Mouse (Mus musculus) lung, postnatal 36 days (tissue): ENCODE results near the gene Lrrk1.
"Not testable (repeated sequence)": the region's sequence is repeated elsewhere in the genome, so short reads cannot be mapped to it uniquely, and the experiment has no call there.

ENCODE experiments used
- DNase-seq: peaks from one replicate; pipeline ENCODE4 v3.0.0; 2022; ENCODE audit warnings: mixed read lengths

The Lrrk1 gene

DNA sequence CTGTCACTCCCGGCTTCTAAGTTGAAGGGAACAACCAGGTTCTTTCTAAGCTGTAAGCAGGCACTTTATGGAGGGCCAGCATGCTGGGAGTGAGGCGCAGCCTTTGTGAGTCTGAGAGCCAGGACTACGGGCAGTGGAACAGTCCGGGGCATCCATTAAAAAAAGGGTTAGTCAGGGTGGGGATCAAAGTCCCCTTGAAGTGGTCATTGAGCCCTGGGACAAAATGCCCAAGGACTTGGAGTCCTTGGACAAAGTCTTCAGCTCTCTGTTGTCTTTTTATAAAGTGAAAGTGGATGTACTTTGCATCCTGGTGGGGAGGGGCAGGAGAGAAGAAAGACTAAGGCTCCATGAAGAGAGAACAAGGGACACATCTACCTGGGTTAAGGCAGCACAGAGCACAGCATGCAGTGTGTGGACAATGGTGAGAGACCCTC, 168.3 kb downstream of the Lrrk1 start:
- DNase-seq, result no peak

DNA sequence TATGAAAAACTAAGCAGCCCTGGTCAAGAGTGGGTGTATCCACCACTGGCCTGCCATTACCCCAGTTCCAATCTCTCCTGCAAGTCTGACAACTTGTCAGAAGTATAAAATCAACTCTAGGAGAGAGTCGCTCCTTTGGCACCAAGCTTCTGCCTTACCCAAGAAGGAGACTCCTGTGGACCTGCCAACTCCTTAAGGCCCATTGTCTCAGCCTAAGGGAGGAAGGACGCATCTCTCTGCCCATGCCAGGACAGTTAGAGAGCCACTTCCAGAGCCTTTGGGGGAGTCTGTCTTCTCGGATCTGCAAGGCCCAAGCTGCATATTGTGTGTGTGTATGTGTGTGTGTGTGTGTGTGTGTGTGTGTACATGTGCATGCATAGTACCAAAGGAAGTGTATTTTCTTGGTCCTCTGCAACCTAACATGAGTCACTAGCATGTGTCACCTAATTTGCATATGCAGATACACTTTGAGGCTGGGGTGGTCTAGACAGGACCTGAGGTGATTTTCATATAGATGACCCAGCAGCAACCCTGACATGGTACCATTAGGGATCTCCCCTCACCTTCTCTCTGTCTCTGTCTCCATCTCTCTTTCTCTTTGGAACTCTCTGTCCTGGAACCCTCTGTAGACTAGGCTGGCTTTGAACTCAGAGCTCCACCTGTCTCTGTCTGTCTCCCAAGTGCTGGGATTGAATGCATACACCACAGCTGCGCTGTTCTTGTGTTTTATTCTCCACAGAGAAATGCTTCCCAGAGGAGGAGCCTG, 168.9 kb downstream of the Lrrk1 start:
- DNase-seq, result no peak

DNA sequence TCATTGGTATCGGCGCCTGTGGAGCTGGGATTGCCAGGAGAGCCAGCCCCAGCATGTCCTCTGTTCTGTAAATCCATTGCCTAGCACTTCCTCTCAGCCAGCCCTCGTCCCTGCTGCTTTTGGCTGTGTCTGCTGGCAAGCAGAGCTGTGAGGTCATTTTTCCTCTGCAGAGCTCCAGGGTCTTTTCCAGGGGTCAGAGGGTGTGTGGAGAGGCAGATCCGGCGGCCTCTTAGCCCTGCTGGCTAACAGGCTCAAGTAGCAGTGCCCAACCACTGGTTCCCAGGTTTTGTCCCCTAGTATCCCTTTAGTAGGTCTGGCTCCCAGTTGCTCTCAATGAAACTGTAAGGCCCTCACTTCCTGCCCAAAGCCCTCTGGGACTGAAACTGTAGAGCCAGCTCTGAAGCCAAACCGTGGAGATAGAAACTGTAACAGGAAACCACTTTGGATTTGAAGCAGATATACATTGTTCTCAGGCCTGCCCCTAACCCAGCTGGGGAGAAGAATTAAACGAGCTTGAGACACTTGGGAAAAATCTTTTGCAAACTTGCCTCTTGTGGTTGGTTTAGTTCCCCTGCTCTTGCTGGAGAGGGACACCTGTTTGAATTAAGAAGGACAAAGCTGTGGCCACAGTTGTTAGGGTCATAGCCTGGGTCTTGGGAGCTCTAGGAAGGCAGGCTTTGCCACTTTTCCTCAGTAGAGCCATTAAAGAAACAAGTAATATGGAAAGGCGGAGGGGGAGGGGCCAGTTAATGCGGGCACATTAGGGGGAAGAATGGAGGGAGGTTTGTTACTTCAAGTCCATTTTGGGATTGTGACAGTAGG, 169.7 kb downstream of the Lrrk1 start:
- peak; percentile 62 for DNase-seq

DNA sequence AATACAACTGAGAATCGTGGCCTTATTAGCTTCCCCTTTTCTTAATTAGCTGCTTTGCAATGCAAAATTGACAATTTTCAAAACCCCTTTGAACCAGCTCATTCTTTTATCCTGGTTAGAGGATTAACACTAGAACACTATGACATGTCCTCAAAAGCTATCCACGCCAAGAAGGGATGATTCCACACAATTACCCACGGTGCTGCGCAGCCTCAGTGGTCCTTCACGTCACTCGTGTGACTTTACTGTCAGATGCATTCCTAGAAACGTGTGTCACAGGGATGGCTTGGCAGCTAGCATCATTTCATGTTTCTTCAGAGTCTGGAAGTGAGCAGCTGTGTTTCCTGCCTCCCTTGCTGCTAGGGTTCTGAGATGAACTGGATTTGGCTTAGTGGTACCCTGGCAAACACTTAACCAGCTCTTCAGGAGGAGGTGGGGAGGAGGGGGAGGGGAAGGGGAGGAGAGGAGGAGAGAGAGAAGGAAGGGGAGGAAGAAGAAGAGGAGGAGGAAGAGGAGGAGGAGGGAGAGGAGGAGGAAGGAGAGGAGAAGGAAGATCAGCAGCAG, 170.5 kb downstream of the Lrrk1 start:
- no peak for DNase-seq

DNA sequence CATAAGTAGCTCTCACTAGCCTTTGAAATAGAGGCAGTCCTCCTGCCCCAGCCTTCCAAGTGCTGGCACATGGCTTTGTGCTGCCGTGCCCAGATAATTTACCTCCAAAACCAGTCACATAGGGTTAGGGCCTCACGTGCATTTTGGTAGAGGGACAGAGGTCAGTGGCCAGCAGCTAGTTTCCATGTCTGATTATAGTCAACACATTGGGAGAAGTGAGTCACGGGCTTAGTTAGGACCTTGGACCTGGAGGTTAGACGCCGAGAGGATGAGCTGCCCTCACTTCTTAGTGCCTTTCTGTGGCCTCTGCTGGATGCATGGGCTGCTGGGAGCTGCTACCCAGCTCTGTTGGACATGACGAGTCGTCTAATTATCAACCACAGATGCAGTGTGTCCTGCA, 171.1 kb downstream of the Lrrk1 start:
- no peak for DNase-seq

DNA sequence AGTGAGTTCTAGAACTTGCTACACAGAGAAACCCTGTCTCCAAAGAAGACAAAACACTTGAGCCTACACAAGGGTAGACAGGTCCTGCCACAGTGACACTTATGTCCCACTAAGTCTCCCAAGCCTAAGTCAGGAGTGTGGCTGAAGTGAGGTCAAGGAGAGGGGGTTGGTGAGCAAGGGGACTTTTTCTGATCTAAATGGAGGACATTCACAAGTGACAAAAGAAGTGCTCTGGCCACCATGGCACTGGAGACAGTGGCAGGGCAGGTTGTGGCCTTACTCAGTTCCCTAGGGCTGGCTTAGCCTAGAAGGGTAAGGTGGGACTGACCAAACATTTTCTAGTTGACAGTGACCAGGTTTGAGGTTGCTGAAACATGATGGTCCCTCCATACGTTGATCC, 172.2 kb downstream of the Lrrk1 start:
- no peak for DNase-seq

DNA sequence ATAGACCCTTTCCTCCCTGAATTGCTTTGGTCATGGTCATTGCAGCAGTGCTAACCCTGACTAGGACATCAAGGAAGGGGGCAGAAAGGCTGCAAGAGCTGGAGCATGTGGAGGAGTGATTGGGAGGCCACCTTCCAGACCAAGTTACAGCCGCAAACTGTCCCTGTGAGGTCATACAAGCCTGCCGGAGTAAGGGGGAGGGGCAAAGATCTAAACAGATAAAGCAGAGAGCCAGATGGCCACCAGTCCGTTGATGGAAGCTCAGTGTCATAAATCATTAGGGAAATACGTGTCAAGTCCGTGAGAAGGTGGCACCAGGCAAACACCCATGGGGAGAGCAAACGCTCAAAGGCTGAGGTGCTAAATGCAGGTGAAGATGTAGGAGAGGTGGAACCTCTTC, 173.7 kb downstream of the Lrrk1 start:
- DNase-seq, result no peak

DNA sequence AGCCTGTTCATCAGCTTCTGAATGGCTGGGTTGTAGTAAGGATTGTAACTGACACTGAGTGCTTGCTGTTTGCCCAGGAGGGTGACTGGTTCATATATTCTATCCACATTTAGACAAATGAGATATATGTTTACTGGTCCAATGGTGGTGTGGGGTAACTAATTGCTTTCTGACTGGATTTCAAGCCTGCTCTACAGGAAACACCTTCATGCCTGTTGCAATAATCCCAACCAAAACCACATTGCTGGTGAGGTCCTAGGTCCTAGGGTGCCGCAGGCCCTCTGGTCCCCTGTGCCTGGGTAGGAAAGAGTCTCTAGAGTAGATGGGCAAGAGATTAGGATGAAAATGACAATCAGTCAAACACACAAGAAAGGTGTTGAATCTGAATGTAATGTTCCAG, 175.3 kb downstream of the Lrrk1 start:
- no peak for DNase-seq

DNA sequence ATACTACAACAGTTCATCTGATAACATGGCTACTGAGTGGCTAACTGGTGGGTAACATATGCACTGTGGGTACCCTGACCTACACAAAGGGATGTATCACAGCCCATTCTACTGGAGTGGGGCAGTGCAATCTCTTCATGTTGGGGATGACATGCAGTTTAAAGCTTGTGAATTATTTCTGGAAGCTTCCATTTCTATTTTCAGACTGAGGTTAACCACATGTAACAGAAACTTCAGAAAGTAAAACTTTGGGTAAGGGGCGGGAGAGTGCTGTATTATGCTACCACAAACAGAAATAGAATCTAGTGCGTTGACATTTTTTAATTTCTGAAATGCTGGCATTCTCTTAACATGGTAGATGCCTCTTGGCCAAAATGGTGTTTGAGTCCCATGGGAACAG, 178.2 kb downstream of the Lrrk1 start:
- DNase-seq, result no peak

DNA sequence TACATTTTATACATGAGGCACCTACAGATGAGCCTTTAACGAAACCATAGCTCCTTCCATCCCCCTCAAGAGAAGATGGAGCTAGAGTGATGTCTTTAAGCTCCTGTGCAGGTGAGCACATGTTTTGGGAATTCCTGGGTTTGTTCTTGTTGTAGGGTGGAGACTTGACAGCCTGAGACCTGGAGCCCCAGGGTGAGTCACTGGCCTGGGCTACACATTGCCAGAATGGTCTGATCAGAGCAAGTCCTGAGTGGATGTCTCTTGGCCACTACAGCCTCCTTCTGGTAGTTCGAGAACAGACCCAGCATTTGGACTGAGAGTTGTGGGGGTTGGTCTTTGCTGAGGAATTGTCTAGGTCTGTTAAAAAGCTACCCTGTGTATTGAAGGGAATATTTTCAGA, 186.5 kb downstream of the Lrrk1 start:
- no peak for DNase-seq

DNA sequence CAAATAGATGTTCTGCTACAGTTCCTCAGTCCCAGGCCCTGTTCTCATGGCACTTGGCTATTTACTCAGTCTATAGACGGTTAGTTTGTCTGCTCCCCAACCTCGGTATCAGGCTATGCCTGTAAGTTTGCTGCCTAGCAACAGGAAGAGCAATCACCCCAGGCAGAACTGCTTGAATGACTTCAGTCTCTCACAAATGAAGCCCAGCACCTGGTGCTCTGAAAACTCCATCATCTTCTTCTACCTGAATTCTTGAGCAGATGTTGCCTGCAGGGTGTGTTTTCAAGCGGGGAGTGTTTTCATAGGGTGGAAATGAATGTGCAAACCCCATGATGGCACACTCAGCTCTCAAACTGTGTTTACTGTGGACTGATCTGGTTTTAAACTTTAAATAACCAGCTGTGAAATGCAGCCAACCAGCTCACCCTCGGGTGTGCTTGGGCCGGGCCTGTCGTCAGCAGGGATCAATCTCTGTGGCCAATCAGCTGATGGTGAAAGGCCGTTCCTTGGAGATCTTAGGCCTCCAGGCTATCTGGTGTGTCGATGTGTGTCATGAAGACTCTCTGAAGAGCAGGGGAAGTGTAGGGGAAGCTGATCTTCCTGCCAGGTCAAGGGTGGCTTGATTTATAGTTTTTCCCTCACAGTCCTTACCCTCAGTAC, 187.2 kb downstream of the Lrrk1 start:
- DNase-seq, result no peak

DNA sequence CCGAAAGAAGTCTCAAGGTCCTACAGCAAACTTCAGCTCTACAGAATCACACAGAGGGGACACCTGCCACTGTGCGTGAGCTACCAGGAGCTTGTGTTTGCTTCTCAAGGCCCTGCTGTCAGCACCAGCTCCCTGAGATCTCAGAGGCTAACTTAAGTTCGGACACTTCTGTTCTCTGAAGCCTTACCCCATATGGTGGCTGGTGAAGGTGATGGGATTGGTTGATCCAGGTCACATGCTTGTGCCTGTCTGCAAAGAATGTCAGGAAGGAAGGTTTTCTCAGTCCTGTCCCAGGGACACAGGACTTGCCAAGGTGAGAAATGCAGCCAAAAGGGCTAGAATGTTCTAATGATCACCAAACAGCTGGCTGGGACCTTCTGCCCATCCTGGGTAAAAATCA, 187.8 kb downstream of the Lrrk1 start:
- DNase-seq, result no peak

DNA sequence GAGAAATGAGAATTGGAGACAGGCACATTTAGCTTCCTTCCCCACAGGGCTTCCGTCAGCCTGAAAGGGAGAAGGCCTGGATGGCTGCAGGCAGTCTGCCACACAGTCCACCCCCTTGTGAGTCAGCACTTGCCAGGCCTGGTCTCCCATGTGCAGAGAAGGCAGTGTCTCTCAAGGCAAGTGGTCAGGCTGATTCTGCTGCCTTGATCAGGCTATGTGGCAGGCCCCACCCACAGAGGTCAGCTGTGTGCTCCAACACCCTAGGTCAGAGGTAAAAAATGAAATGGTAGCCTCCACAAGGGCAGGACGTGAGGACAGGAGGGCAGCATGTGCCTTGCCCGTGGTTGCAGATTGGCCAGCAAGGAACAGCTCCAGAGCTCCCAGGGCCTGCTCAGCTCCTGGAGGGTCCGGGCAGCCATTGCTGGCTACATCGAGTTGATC, 188.7 kb downstream of the Lrrk1 start:
- DNase-seq, result peak; percentile 49

DNA sequence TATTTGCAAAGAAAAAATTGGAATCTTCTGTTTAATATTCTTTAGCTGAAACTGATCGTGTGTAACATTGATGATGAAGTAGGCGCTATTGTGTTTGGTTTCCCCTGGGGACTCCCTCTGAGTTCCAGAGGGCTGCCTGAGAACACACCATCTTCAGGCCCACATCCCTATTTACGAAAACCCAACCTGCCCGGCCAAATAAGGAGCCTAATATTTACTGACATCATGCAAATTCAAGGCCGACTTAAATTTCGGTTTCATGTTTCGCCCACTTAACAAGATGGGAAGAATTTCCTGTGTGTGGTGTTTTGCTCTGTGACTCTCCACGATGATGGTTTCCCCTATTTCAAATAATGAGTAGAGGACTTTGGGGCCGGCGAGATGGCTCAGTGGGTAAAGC, 189.7 kb downstream of the Lrrk1 start:
- DNase-seq, result no peak

DNA sequence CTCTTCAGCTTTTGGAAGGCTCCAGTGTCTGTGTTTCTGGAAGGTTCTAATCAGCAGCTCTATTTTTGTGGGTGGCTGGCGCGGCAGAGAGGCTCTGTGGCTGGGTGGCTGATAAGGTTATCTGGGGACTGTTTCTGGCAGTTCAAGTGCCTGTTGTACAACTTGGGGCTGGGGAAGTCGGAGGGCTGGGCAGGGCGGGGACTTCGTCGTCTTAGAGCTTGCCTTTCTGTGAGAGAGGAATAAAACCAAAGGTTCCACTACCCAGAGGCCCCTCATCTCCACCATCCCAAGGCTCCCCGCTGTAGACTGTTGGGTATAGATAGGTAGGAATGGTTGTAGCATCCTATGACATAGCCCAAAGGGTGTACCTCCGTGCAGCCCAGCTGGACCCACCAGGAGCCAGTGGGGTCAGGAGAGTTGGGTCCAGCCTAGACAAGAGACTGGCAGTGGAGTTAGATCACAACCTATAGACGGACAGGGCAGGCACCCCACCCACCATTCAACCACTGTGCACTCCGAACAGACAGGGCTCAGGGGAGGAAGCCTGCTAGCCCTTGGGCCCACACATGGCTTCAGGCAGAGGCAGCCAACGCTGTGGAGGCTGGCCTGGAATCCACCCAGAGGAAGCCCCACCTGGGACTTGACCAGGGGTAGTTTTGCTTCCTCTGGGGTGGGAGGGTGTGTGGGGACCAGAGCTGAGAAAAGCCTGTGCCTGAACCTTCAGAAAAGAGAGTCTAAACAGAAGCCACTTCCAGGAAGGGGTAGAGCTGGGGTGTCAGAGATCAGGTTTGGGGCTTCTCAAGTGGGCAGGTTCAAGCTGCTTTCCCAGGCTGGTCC, 191.3 kb downstream of the Lrrk1 start:
- no peak for DNase-seq

DNA sequence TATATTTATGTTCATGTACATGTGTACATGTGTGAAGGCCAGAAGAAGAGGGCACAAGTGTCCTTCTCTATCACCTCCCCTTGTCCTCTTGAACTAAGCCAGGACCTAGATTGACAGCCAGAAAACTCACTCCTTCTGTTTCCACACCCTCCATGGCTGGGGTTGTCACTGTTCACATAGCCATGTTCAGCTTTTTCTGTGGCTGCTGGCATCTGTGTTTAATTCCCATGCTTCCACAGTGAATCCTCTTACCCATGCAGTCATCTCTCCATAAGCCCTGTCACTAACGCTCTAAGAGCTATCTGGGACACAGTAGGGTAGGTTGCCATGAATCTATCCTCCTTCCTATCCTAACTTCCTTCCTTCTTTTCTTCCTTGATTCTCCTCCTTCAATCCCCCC, 192.3 kb downstream of the Lrrk1 start:
- no peak for DNase-seq

DNA sequence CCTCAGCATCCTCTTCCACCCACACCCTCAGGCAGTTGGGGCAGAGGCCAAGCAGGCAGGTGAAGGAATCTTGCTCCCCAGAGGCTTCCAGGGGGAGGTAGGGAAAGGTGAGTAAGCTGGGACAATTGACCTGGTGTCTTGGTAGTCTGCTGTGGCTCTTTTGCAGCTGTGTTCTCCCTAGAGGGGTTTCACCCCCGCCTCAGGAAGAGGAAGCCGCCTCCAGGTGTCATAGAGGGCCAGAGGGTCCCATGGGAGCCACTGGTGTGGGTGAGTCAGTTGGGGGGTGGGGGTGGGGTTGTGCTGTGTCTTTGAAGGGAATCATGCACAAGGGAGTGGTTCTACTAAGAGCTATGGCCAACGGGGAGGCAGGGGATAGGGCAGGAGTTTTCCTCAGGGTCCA, 193.6 kb downstream of the Lrrk1 start:
- no peak for DNase-seq

DNA sequence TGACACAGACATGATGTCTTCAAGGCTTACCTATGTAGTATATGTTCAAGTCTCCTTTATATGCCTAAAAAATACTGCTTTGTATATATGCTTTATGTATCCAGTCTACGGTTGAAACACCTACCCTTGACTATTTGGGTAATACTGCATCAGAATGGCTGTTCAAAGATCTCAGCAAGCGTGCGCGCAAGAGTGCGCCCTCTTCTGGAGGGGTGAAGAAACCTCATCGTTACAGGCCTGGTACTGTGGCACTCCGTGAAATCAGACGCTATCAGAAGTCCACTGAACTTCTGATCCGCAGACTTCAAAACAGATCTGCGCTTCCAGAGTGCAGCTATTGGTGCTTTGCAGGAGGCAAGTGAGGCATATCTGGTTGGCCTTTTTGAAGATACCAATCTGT, 197.8 kb downstream of the Lrrk1 start:
- not testable (repeated sequence) for DNase-seq

DNA sequence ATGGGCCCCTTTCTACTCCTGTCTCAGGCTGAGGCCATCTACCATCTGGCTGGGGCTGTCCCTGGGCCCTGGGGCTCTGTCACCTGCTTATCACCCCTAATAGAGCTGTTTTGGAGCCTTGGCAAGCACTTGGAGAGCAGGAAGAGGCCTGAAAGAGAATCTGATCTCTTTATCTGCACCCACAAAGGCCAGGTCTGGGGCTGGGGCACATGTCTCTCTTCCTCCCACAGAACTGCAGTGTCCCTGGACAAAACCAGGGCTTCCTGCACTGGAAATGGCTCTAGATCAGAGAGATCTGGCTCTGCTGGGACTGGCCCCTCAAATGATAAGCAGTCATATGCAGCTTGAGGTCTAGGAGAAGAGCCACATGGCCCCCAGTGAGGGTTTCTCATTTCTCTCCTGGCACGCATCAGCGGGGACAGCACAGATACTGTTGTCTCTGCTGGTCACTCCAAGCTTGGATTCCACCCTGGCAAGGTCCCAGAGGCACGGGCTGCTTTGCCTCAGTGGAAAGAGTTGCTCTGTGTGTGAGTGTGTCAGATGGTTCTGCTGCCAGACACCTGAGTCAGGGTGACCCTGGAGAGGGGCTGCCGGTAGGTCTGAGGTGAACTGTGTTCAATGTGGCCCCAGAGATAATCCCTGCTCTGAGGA, 200.4 kb downstream of the Lrrk1 start:
- no peak for DNase-seq

DNA sequence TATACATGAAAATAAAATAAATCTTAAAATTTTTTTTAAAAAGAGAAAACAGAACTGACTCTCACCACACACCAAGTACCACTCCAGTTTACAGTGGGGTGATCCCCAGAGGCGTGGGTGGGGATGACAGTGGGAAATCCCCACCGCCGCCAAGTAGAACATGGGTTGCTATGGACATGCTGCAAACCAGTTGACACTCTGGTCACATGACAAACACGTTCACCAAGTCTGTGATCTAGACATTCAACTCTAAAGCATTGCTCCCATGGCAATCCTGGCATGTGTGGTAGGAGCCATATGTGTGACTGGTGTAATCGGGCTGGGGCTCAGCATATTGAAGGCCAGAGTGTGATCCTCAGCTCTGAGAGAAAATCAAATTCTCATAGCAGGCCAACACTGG, 202.8 kb downstream of the Lrrk1 start:
- no peak for DNase-seq

DNA sequence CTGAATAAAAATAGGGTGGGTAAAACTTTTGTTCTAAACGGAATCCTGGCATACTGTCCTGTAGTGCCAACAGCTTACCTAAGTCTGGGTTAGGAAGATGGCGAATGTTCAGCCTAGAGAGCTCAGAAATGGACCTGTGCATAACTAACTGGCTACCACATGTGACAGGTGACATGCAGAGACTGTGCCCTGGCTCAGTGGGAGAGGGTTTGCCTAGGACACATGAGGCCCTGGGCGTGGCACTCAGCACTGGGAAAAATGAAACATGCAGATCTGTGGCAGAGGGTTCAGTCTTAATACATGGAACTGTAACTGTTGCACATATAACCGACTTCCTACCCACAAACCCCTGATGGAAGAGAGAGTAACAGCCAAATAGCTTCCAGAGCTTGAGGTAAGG, 204.1 kb downstream of the Lrrk1 start:
- no peak for DNase-seq

DNA sequence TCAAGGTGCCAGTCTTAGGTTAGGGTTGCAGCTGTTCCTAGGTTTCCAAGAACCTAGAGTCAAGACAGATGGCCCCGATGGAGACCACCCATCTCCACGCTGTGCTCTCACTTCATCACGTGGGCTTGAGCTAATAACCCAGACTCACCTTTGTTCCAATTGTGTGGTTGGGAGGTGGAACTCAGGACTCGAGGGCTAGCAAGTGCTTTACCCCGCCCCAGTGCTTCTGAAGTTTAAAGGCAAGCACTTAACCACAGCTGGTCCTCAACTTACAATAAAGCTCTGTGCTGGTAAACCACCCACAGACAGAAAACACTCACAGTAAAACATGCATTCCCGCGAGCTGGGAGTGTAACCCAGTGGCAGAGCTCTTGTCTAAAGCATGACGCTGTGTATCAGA, 204.7 kb downstream of the Lrrk1 start:
- DNase-seq, result peak; percentile 69
